Mouse (Mus musculus) lung, adult 2 months (tissue): ENCODE results near the gene Srf.

ENCODE experiments used
- CTCF ChIP-seq: fragments of 200-500 bp; IDR thresholded peaks from 2 replicates; pipeline ENCODE4 v1.5.1; 2011; ENCODE audit warnings: mild to moderate bottlenecking, low read length, control low read depth; ENCODE audit not compliant: insufficient read depth
- POLR2A ChIP-seq: fragments of 200-500 bp; IDR thresholded peaks from 2 replicates; pipeline ENCODE4 v1.6.1; 2011; ENCODE audit warnings: low read depth, mild to moderate bottlenecking, control low read depth, low read length, borderline replicate concordance; ENCODE audit errors: extremely low read depth

- TF ChIP-seq CTCF (no peak), POLR2A (no peak)
Observed at GRCm38 (mm10) chr17:46602212-46602611, 46.2 kb upstream of the Srf start.
